Mouse (Mus musculus): ENCODE results near the gene Pknox2. TPM values are rescaled to one million over a fixed set of nuclear protein-coding genes. Genes with fewer than 3 reads are reported as not detected.

Pknox2 gene
- polyA plus RNA-seq, 2 experiments from 2014 or later, result not detected

GRCm38 (mm10) chr9:37139514-37139913, 7.7 kb downstream of the Pknox2 start:
- ATAC-seq, result no peak

GRCm38 (mm10) chr9:37138883-37139282, 8.3 kb downstream of the Pknox2 start:
- no peak for ATAC-seq

GRCm38 (mm10) chr9:37136340-37136739, 10.9 kb downstream of the Pknox2 start:
- ATAC-seq, result no peak

GRCm38 (mm10) chr9:37133495-37133894, 13.7 kb downstream of the Pknox2 start:
- no peak for ATAC-seq

GRCm38 (mm10) chr9:37129046-37129445, 18.2 kb downstream of the Pknox2 start:
- no peak for ATAC-seq

- no peak for ATAC-seq
Measured at GRCm38 (mm10) chr9:37126197-37126596, 21.0 kb downstream of the Pknox2 start.

GRCm38 (mm10) chr9:37124696-37125480, 22.3 kb downstream of the Pknox2 start:
- no peak for ATAC-seq

GRCm38 (mm10) chr9:37123384-37123783, 23.8 kb downstream of the Pknox2 start:
- no peak for ATAC-seq

- ATAC-seq, result no peak
Measured at GRCm38 (mm10) chr9:37122971-37123370, 24.2 kb downstream of the Pknox2 start.

- ATAC-seq, result no peak
Measured at GRCm38 (mm10) chr9:37122381-37122780, 24.8 kb downstream of the Pknox2 start.

GRCm38 (mm10) chr9:37121761-37122331, 25.4 kb downstream of the Pknox2 start:
- no peak for ATAC-seq

GRCm38 (mm10) chr9:37120801-37121200, 26.4 kb downstream of the Pknox2 start:
- ATAC-seq, result no peak

- ATAC-seq, result no peak
Measured at GRCm38 (mm10) chr9:37117529-37117928, 29.7 kb downstream of the Pknox2 start.

GRCm38 (mm10) chr9:37116632-37117413, 30.4 kb downstream of the Pknox2 start:
- no peak for ATAC-seq

GRCm38 (mm10) chr9:37115820-37116219, 31.4 kb downstream of the Pknox2 start:
- ATAC-seq, result no peak

- no peak for ATAC-seq
Measured at GRCm38 (mm10) chr9:37114286-37115267, 32.6 kb downstream of the Pknox2 start.

GRCm38 (mm10) chr9:37107546-37107945, 39.7 kb downstream of the Pknox2 start:
- no peak for ATAC-seq

- ATAC-seq, result no peak
Measured at GRCm38 (mm10) chr9:37106808-37107207, 40.4 kb downstream of the Pknox2 start.

GRCm38 (mm10) chr9:37104249-37104648, 43.0 kb downstream of the Pknox2 start:
- ATAC-seq, result no peak

- no peak for ATAC-seq
Measured at GRCm38 (mm10) chr9:37103778-37104177, 43.4 kb downstream of the Pknox2 start.

GRCm38 (mm10) chr9:37101059-37101940, 45.9 kb downstream of the Pknox2 start:
- no peak for ATAC-seq
